Mouse (Mus musculus): ENCODE measurements around the gene Myocos.

GRCm38 (mm10) chr1:162697866-162698265 lies 39.8 kb upstream of the Myocos start:
- TF ChIP-seq CTCF (IDR thresholded peaks at IDR 0.05), result no peak
- no peak for TF ChIP-seq EP300 (IDR thresholded peaks at IDR 0.05)
